Mouse (Mus musculus): ENCODE results near the gene C1galt1.

DNA sequence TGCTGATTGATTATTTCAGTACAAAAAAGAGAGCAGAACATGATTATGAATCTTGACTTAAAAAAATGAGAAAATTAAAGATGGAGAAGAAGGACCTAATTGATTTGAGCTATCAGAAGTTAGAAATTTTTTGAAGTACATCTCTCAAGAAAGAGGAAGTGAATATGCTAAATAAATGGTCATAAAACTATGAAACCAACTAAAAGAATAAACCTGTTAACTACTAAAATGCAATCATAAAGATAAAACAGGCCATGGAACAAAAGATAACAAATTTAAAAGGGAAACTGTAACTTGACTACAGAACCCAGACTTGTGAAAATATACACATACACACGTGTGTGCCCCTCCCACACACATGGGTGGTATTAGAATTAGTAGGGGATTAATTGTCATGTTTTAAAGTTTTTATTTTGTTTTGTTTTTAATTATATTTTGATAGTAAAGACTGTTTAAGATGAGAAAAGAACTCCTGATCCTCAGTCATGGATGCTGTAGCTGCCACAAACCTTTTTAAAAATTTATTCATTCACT, 37.0 kb downstream of the C1galt1 start:
- TF ChIP-seq POLR2A (IDR thresholded peaks at IDR 0.05; ENCODE audit: borderline replicate concordance, control insufficient read depth, low read depth, low read length) (no peak), CTCF (IDR thresholded peaks at IDR 0.05; ENCODE audit: control insufficient read depth, insufficient read depth, low read length) (no peak)
